Mouse (Mus musculus) liver, adult 2 months (tissue): Measurements from ENCODE around the gene Capns2.

Source experiments
- CTCF ChIP-seq: fragments of 200-500 bp; IDR thresholded peaks from 2 replicates; pipeline ENCODE4 v1.5.1; 2011; ENCODE audit warnings: low read depth, low read length, control low read depth
- POLR2A ChIP-seq: fragments of 200-500 bp; IDR thresholded peaks from 2 replicates; pipeline ENCODE4 v1.6.1; 2011; ENCODE audit warnings: low read length, control low read depth; ENCODE audit not compliant: insufficient read depth; ENCODE audit errors: extremely low read depth

DNA sequence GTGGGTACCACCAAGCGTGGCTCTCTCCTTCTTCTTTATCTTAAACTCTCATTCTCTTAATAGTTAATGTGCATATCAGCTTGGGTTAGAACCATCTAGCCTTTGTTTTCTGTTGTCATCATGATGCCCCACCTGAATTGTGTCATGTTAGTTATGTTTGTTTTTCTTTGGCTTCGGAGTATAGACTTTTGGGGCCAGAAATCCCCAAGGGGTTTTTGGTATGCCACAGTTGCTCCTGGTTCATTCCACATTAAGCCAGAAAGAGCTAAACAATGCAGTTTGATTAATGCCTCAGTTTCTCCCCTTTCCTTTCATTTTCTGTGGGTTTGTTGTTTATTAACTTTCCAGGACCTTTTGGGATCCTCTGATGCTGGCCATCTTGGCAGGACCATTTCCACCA, 7.2 kb downstream of the Capns2 start:
- TF ChIP-seq CTCF (no peak), POLR2A (no peak)
